Mouse (Mus musculus) neural tube, embryonic 13.5 days (tissue): ENCODE measurements around the gene Zfp451. TPM values are rescaled to one million over a fixed set of nuclear protein-coding genes. Genes with fewer than 3 reads are reported as not detected.

Experiments
- ATAC-seq: fragments of 200-750 bp; cut with Nextera tagmentation; 2 replicates; pipeline ENCODE4 v1.8.0; 2017; ENCODE audit warnings: low read depth, mild to moderate bottlenecking, moderate TSS enrichment, moderate library complexity
- H3K27ac ChIP-seq: fragments of 300-500 bp; sonication (generic); replicated peaks from 2 replicates; pipeline ENCODE4 v1.5.1; 2015; ENCODE audit warnings: moderate library complexity, mild to moderate bottlenecking, inconsistent platforms
- H3K27me3 ChIP-seq: fragments of 300-500 bp; sonication (generic); 2 replicates; pipeline ENCODE4 v1.6.1; 2015; ENCODE audit warnings: mild to moderate bottlenecking, inconsistent platforms
- H3K36me3 ChIP-seq: fragments of 300-500 bp; sonication (generic); 2 replicates; pipeline ENCODE4 v1.6.1; 2015; ENCODE audit warnings: mild to moderate bottlenecking, inconsistent platforms
- H3K4me1 ChIP-seq: fragments of 300-500 bp; sonication (generic); replicated peaks from 2 replicates; pipeline ENCODE4 v1.6.1; 2015; ENCODE audit warnings: inconsistent platforms
- H3K4me2 ChIP-seq: fragments of 300-500 bp; sonication (generic); 2 replicates; pipeline ENCODE4 v1.6.1; 2015; ENCODE audit warnings: inconsistent platforms, mild to moderate bottlenecking, moderate library complexity
- H3K4me3 ChIP-seq: fragments of 300-500 bp; sonication (generic); 2 replicates; pipeline ENCODE4 v1.5.1; 2015; ENCODE audit warnings: mild to moderate bottlenecking, inconsistent platforms
- H3K9ac ChIP-seq: fragments of 300-500 bp; sonication (generic); 2 replicates; pipeline ENCODE4 v1.6.1; 2015; ENCODE audit warnings: moderate library complexity, mild to moderate bottlenecking, inconsistent platforms
- H3K9me3 ChIP-seq: fragments of 300-500 bp; sonication (generic); 2 replicates; pipeline ENCODE4 v1.6.1; 2016; ENCODE audit warnings: inconsistent platforms
- WGBS: fragments of 180-500 bp; shearing (Covaris S2); methylation state at CpG from one replicate; pipeline ENCODE4 v1.1.7; 2015; 5-methylcytosine and 5-hydroxymethylcytosine counted together
- polyA plus RNA-seq: library from polyadenylated mRNA; unstranded; fragments of >200 nt; fragmentation: Nextera tagmentation; extraction: Ambion mirVana; gene quantifications from 2 replicates; pipeline ENCODE4 v1.2.1, GENCODE M21; 2015

The Zfp451 gene
- polyA plus RNA-seq, 1 experiment from 2014 or later: 35.0 TPM

DNA sequence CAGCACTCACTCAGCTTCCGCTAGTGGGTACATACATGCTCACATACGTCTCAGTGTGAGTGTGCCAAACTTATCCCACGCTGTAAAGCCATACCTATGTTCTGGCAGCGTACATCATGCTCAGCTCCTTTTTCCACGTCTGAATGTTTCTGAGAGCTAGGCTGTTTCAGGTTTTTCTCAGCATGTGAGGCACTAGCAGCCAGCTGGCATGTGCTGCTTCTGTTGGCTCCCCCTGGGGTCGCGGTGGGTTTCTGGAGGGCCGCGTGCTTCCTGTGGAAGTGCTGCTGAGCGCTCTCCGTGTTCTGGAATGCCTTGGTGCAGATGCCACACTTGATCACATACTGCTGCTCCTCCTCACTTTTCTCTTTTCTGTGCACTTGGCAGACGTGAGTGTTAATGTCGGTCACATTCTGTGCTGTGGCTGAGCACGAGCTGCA is 38.2 kb downstream of the Zfp451 start:
- no peaks in the 10 kb centered on the region for H3K27me3 ChIP-seq
- H3K9ac ChIP-seq: no peak overlapping the region
- no peak overlapping the region for H3K27ac ChIP-seq
- H3K36me3 ChIP-seq: peaks cover 59% of the 10 kb centered on the region
- H3K9me3 ChIP-seq: no peaks in the 10 kb centered on the region
- WGBS: 85% methylated on average over 14 of the region's 14 CpGs
- H3K4me3 ChIP-seq: no peak overlapping the region
- H3K4me1 ChIP-seq: no peaks in the 10 kb centered on the region
- ATAC-seq: no peak
- no peak overlapping the region for H3K4me2 ChIP-seq

DNA sequence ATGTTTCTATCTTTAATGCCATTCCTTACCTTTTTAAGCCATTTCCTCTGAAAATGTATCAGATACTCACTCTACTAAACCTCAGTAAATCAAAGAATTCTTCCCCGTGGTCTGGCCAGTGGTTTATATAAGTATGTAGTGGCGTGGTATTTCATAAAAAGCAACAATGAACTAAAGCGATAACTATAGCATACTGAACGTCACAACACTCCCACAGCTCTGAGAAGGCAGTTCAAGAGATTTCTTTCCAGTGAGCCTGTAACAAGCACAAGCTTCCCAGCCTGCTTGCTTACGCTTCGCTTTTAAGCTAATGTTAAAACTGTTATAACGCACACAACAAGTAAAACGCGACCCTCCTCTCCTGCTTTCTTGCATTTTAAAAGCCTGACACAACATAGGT is 42.3 kb downstream of the Zfp451 start:
- peaks cover 68% of the 10 kb centered on the region for H3K36me3 ChIP-seq
- H3K27ac ChIP-seq: no peak overlapping the region
- WGBS: 97% methylated on average over 9 of the region's 9 CpGs
- no peak overlapping the region for H3K4me2 ChIP-seq
- no peaks in the 10 kb centered on the region for H3K27me3 ChIP-seq
- H3K9me3 ChIP-seq: no peaks in the 10 kb centered on the region
- no peak overlapping the region for H3K9ac ChIP-seq
- H3K4me3 ChIP-seq: no peak overlapping the region
- no peak for ATAC-seq
- no peaks in the 10 kb centered on the region for H3K4me1 ChIP-seq

DNA sequence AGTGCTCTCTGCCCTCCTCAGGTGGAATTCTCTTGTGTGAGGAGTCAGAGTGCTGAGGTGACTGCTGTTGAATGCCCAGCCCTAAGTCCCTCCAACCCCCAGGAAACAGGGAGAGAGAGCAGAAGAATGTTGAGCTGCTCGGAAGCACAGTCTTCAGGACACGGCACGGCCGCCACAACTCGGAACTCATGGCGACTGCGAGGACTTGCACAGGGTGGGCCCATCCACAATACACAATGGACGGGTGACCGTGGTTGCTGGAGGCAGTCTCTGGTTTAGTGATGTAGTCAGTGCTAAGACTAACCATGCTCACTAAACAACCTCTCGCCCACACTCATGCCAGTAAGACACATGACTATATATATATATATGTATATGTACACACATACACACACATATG is 42.8 kb downstream of the Zfp451 start:
- 93% methylated on average over 10 of the region's 10 CpGs for WGBS

DNA sequence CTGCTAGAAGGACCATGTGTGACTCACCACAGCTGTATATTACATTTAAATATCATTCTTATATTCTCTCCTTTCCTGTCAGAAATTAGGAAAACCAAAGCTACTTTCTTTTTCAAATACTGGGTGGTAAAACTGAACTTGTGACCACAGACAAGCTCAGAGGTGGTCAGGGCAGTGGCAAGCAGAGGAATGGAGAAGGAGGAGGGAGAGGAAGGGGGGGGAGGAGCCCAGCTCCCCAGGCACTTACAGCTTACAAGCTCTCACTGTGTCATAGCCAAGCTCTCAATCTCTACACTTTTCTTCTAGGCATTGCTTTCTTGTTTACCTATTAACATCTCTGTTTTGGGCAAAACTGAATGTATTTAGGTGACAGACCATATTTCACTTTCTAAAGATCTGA is 45.6 kb downstream of the Zfp451 start:
- no peaks in the 10 kb centered on the region for H3K27me3 ChIP-seq
- H3K4me2 ChIP-seq: no peak overlapping the region
- no peak for ATAC-seq
- no peak overlapping the region for H3K4me3 ChIP-seq
- no peaks in the 10 kb centered on the region for H3K9me3 ChIP-seq
- H3K27ac ChIP-seq: no peak overlapping the region
- H3K36me3 ChIP-seq: peaks cover 53% of the 10 kb centered on the region
- no peak overlapping the region for H3K9ac ChIP-seq
- H3K4me1 ChIP-seq: no peaks in the 10 kb centered on the region

More for the DNA sequence above, 42.8 kb downstream of the Zfp451 start:
- H3K9ac ChIP-seq: no peak overlapping the region
- no peaks in the 10 kb centered on the region for H3K27me3 ChIP-seq
- peaks cover 64% of the 10 kb centered on the region for H3K36me3 ChIP-seq
- H3K9me3 ChIP-seq: no peaks in the 10 kb centered on the region
- H3K4me1 ChIP-seq: no peaks in the 10 kb centered on the region
- no peak overlapping the region for H3K4me2 ChIP-seq
- no peak overlapping the region for H3K27ac ChIP-seq
- H3K4me3 ChIP-seq: no peak overlapping the region
- ATAC-seq: no peak

DNA sequence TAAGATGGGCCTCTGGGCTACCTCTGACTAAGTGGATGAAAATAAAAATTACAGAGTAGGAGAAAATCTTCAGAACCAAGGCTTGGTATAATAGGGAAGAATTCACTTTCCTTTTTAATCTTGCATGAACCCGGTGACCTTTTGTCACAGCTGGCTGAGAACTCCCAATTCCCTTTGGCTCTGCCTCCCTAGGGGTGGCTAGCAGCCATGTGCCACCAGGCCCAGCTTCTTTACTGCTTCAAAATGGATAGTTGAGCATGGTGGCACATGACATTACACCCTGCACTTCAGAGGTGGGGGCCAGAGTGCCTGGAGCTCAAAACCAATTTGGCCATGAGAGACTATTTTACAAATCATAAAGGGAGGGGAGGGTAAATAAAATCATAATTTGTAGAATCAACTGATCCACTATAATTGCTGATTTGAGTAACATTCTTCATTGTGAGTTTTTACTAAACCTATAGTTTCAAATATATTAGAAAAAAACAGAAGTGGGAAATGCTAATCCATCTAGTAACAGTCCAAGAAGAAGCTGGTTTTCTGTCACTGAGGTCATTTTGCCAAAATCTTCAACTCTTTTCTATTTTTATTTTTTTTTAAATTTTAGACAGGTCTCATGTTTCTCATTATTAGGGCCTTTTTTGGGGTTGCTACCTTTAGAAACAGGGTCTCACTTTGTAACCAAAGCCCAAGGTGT is 46.2 kb downstream of the Zfp451 start:
- H3K4me1 ChIP-seq: no peaks in the 10 kb centered on the region
- 93% methylated on average over 1 of the region's 1 CpGs for WGBS
- H3K4me2 ChIP-seq: no peak overlapping the region
- no peak for ATAC-seq
- no peak overlapping the region for H3K27ac ChIP-seq
- H3K27me3 ChIP-seq: no peaks in the 10 kb centered on the region
- no peak overlapping the region for H3K9ac ChIP-seq
- no peak overlapping the region for H3K4me3 ChIP-seq
- no peaks in the 10 kb centered on the region for H3K9me3 ChIP-seq
- peaks cover 50% of the 10 kb centered on the region for H3K36me3 ChIP-seq

DNA sequence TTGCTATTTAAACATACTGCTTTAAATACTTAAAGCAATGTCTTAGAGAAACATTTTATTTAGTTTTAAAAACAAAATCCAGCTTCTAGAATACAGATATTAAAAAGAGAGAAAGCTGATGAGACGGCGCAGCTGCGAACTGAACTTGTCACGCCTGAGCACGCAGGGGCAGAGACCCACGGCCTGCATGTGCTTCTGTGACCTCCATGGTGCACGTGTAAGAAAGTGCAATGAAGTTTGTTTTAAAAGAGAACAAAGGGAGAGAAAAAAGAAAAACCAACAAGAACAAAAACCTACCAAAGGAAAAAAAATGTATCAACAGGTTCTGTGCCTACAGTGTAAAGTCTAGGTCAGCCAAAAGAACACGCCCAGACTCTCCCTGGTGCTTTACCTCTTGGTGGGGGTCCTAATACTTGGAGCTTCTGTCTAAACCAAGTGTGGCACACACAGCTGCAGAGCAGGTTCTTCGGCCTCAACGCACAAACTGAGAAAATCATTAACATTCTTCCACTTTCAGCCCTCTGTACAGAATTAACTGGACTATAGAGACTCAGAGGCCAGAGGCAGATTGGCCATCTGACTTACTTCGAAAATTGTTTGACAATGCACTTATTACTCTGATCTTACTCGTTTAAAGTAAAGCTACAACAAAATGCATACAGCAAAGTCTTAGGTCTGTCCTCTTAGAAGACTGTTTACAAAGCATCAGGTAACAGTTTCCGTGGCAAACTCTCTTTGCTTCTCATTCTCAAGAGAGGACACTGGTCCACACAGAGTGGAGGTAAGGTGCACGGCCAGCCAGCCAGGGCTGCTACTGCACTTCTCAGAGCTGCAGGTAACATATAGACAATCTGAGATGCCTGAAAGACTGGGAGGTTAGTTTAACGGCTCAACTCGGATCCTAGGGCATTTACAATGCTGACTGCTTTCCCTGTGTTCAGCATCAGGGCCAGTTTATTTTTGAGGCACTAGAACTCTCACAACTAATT is 47.6 kb downstream of the Zfp451 start:
- H3K9ac ChIP-seq: no peak overlapping the region
- H3K4me1 ChIP-seq: no peaks in the 10 kb centered on the region
- H3K27ac ChIP-seq: no peak overlapping the region
- H3K4me3 ChIP-seq: no peak overlapping the region
- H3K4me2 ChIP-seq: no peak overlapping the region
- peaks cover 41% of the 10 kb centered on the region for H3K36me3 ChIP-seq
- 80% methylated on average over 16 of the region's 16 CpGs for WGBS
- no peaks in the 10 kb centered on the region for H3K27me3 ChIP-seq
- no peak for ATAC-seq
- H3K9me3 ChIP-seq: no peaks in the 10 kb centered on the region

DNA sequence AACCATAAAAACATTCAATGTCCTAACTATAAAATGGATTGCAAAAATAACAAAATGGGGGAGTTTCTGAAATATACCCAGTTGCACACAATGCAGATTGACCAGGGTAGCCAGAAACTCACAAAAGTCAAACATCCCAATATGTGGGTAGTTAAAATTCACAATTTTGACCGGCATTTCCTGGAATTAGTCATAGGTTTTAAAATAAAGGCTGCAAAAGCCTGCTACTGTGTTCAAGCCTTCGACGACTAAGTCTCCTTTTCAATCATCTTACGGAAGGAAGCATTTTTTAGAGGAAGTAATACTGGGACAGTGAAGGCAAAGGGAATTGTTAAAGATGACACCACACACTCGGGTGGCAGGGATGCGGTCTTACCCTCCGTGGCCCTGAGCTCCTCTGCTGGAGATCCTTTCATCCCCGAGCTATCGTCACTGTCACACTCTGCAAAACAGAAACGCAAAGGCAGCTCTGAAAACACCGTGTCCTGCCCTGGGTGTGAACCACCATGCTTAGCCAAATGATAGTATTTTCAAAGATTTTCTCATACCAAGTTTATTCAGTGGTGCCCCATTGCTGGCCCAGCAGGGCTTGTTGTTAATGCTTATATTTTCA is 48.8 kb downstream of the Zfp451 start:
- 91% methylated on average over 11 of the region's 11 CpGs for WGBS
- ATAC-seq: no peak
- Histone ChIP-seq H3K9me3 (no peaks in the 10 kb centered on the region), H3K9ac (no peak overlapping the region), H3K4me2 (no peak overlapping the region), H3K4me1 (no peaks in the 10 kb centered on the region), H3K27ac (no peak overlapping the region), H3K36me3 (peaks cover 34% of the 10 kb centered on the region), H3K4me3 (no peak overlapping the region), H3K27me3 (no peaks in the 10 kb centered on the region)

DNA sequence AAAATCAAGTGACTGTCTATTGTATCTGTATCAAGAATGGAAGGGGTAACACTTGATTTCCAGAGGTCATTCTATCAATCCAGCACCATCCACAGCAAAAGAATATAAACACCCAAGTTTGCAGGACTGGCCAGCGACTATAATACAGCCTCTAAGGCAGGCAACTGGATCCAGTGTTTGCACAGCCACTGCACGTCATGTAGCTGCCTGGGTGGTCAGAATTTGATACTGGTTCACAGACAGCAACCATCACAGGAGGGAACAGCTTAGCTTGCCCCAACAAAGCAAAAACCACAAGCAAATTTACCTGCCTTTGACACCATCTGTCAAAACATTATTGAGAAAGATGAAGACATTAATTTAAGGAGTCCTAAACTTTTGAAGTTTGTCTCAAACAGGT is 50.6 kb downstream of the Zfp451 start:
- H3K4me2 ChIP-seq: no peak overlapping the region
- H3K36me3 ChIP-seq: peaks cover 24% of the 10 kb centered on the region
- no peaks in the 10 kb centered on the region for H3K4me1 ChIP-seq
- H3K27me3 ChIP-seq: no peaks in the 10 kb centered on the region
- ATAC-seq: no peak
- H3K9ac ChIP-seq: no peak overlapping the region
- WGBS: 75% methylated on average over 2 of the region's 2 CpGs
- H3K4me3 ChIP-seq: no peak overlapping the region
- no peak overlapping the region for H3K27ac ChIP-seq
- H3K9me3 ChIP-seq: no peaks in the 10 kb centered on the region

DNA sequence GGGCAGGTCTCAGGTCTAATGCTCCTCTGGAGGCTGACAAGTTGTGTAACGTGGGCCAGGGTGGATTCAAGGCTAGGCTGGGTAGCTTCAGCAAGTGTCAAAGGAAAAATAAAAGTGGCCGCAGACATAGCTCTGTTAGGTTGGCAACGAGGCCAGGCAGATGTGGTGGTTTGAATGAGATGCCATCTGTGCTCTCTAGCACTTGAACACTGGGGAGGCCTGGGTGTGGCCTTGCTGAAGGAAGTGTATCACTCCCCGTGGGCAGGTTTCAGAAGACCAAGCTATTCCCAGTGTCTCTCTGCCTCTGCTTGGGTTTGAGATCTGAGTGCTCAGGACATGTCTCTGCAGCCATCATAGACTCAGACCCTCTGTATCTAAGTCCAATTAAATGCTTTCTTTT is 55.9 kb downstream of the Zfp451 start:
- no peak overlapping the region for H3K9ac ChIP-seq
- ATAC-seq: no peak
- no peak overlapping the region for H3K4me2 ChIP-seq
- H3K27ac ChIP-seq: no peak overlapping the region
- no peak overlapping the region for H3K4me3 ChIP-seq
- H3K36me3 ChIP-seq: peaks cover 10% of the 10 kb centered on the region
- H3K9me3 ChIP-seq: no peaks in the 10 kb centered on the region
- peaks cover 28% of the 10 kb centered on the region for H3K4me1 ChIP-seq
- peaks cover 6% of the 10 kb centered on the region; the same call in 1 of the 2 replicates for H3K27me3 ChIP-seq
- WGBS: 42% methylated on average over 4 of the region's 4 CpGs

DNA sequence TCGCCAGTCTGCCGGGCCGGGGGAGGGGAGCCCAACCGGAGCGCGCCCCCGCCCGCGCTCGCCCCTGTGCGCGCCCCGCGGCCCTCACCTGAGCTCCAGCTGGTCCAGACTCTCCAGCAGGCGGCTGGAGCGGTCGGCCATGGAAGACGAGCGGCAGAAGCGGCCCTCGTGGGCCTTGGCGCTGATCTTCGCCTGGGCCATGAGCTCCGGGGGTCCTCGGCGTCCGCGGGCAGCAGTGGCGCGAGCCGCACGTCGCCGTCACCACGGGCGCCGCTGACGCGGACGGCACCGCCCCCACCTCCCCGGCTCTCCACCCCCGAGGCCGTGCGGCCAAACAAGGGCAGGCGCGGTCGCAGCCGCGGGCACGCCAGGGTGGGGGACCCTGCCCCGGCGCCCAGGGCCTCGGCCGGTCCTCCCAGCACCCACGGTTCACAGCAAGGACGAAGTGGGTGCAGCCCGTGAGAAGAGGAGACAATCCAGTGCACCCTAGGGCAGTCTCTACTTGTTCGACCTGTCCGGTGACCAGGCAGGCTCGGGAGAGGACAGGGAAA is 56.8 kb downstream of the Zfp451 start, which contains the start of gene Bag2:
Bag2 (minus strand) TSS at position 305 of the 551 bp plus-strand sequence.
- Histone ChIP-seq H3K9ac (peak within 1 kb of the TSS; percentile 85), H3K27me3 (peaks cover 6% of the 10 kb centered on the region; the same call in 1 of the 2 replicates), H3K27ac (peak within 1 kb of the TSS; percentile 52; the same call in 1 of the 2 replicates), H3K4me3 (peak within 1 kb of the TSS; percentile 67), H3K4me2 (peak within 1 kb of the TSS; percentile 97), H3K4me1 (peaks cover 28% of the 10 kb centered on the region), H3K36me3 (peaks cover 10% of the 10 kb centered on the region), H3K9me3 (no peaks in the 10 kb centered on the region)
- peak; percentile 91 for ATAC-seq
- under 1% methylated on average over 58 of the region's 61 CpGs for WGBS

DNA sequence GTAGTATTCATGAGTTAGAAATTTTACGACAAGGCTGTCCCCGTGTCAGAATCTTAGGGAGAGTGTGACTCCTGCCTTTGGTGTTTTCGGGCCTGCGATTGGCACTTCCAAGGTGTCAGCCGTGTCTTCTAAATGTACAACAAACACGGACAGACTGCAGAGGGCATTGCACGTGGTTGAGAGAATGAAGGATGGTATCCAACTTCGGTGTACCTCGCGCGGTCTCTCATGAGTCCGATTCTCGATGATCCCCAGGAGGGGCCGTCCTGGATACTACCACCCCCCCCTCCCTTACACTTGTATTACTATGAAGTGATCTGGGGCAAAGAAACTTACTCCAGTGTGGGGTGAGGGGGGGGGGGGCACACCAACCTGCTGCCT is 57.4 kb downstream of the Zfp451 start:
- Histone ChIP-seq H3K4me2 (peak overlapping the region; percentile 97), H3K9me3 (no peaks in the 10 kb centered on the region), H3K27me3 (peaks cover 6% of the 10 kb centered on the region; the same call in 1 of the 2 replicates), H3K9ac (peak overlapping the region; percentile 85), H3K27ac (no peak overlapping the region; the same call in 1 of the 2 replicates), H3K4me3 (peak overlapping the region; percentile 67), H3K4me1 (peaks cover 28% of the 10 kb centered on the region), H3K36me3 (peaks cover 10% of the 10 kb centered on the region)
- 12% methylated on average over 14 of the region's 14 CpGs for WGBS
- ATAC-seq: peak; percentile 48
